Mouse (Mus musculus) hindbrain, postnatal 0 days (tissue): ENCODE results near the gene Ppfia2. TPM values are rescaled to one million over a fixed set of nuclear protein-coding genes. Genes with fewer than 3 reads are reported as not detected.

ENCODE experiments used
- ATAC-seq: fragments of 200-750 bp; cut with Nextera tagmentation; 2 replicates; pipeline ENCODE4 v1.8.0; 2017; ENCODE audit warnings: mild to moderate bottlenecking, moderate TSS enrichment, moderate library complexity
- DNase-seq: peaks from one replicate; pipeline ENCODE4 v3.0.0-alpha.2; 2015; ENCODE audit warnings: low spot score
- H3K27ac ChIP-seq: fragments of 300-500 bp; sonication (generic); 2 replicates; pipeline ENCODE4 v1.5.1; 2014; ENCODE audit warnings: mild to moderate bottlenecking
- H3K27me3 ChIP-seq: fragments of 300-500 bp; sonication (generic); 2 replicates; pipeline ENCODE4 v1.6.1; 2014; ENCODE audit warnings: low read length, mixed read lengths; ENCODE audit not compliant: insufficient read depth
- H3K36me3 ChIP-seq: fragments of 300-500 bp; sonication (generic); 2 replicates; pipeline ENCODE4 v1.6.1; 2014; ENCODE audit warnings: low read length, mixed read lengths; ENCODE audit not compliant: insufficient read depth
- H3K4me1 ChIP-seq: fragments of 300-500 bp; sonication (generic); 2 replicates; pipeline ENCODE4 v1.6.1; 2014; ENCODE audit warnings: antibody characterized with exemption, low read length, mixed read lengths; ENCODE audit not compliant: insufficient read depth
- H3K4me2 ChIP-seq: fragments of 300-500 bp; sonication (generic); 2 replicates; pipeline ENCODE4 v1.6.1; 2014; ENCODE audit warnings: low read depth, mild to moderate bottlenecking, low read length, moderate library complexity, mixed read lengths
- H3K4me3 ChIP-seq: fragments of 300-500 bp; sonication (generic); 2 replicates; pipeline ENCODE4 v1.5.1; 2014; ENCODE audit warnings: low read length
- H3K9ac ChIP-seq: fragments of 300-500 bp; sonication (generic); replicated peaks from 2 replicates; pipeline ENCODE4 v1.6.1; 2014; ENCODE audit warnings: mild to moderate bottlenecking, low read length, moderate library complexity, mixed read lengths
- H3K9me3 ChIP-seq: fragments of 300-500 bp; sonication (generic); 2 replicates; pipeline ENCODE4 v1.6.1; 2016; ENCODE audit warnings: low read length, mixed read lengths
- CTCF ChIP-seq: IDR thresholded peaks from 2 replicates; pipeline ENCODE4 v1.5.1; 2016; ENCODE audit warnings: antibody characterized with exemption, control low read depth, low read depth
- WGBS: fragments of 180-500 bp; shearing (Covaris S2); extraction: QIAGEN DNeasy Blood & Tissue Kit; methylation state at CpG from one replicate; pipeline ENCODE4 v1.1.7; 2014; 5-methylcytosine and 5-hydroxymethylcytosine counted together
- polyA plus RNA-seq: library from polyadenylated mRNA; unstranded; fragments of >200 nt; fragmentation: Nextera tagmentation; extraction: Ambion mirVana; gene quantifications from 2 replicates; pipeline ENCODE4 v1.2.1, GENCODE M21; 2015
- total RNA-seq: library from RNA; depleted of rRNA; stranded (reverse); fragments of >200 nt; gene quantifications from 2 replicates; pipeline ENCODE4 v1.2.3, GENCODE M21; 2014

The Ppfia2 gene
- total and polyA plus RNA-seq, 2 experiments from 2014 or later = 30.3 to 45.5 TPM

- TF ChIP-seq CTCF = no peak
- no peak overlapping the region for H3K4me3 ChIP-seq
- no peaks in the 10 kb centered on the region for H3K36me3 ChIP-seq
- 89% methylated on average over 3 of the region's 3 CpGs for WGBS
- no peak overlapping the region for H3K4me2 ChIP-seq
- ATAC-seq (no peak), DNase-seq (no peak)
- no peaks in the 10 kb centered on the region for H3K9me3 ChIP-seq
- no peaks in the 10 kb centered on the region for H3K4me1 ChIP-seq
- H3K9ac ChIP-seq = no peak overlapping the region
- no peaks in the 10 kb centered on the region for H3K27me3 ChIP-seq
- H3K27ac ChIP-seq = no peak overlapping the region
Observed at GRCm38 (mm10) chr10:106665221-106665620, 195.1 kb downstream of the Ppfia2 start.

DNA sequence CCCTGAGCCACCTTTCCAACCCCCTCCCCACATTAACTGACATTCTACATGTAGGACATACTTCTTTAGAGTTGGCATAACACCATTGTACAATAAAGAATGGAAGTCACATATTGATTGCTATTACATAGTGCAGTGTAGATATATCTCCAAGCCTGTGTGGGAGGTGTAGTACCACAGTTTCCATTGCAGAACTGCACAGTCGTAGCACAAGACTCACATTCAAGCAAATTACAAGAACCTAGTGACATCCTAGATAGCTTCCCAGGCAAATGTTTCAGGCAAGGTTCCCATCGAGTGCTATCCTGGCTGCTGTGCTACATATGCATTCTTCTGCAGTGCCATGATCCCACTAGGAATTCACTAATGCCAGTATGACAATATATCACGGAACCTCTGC lies 200.0 kb downstream of the Ppfia2 start:
- H3K27me3 ChIP-seq = no peaks in the 10 kb centered on the region
- H3K9ac ChIP-seq = no peak overlapping the region
- no peaks in the 10 kb centered on the region for H3K9me3 ChIP-seq
- TF ChIP-seq CTCF = no peak
- no peak for ATAC-seq
- DNase-seq = no peak
- no peak overlapping the region for H3K4me2 ChIP-seq
- WGBS = 77% methylated on average over 3 of the region's 3 CpGs
- no peaks in the 10 kb centered on the region for H3K36me3 ChIP-seq
- no peaks in the 10 kb centered on the region for H3K4me1 ChIP-seq
- no peak overlapping the region for H3K4me3 ChIP-seq
- H3K27ac ChIP-seq = no peak overlapping the region

DNA sequence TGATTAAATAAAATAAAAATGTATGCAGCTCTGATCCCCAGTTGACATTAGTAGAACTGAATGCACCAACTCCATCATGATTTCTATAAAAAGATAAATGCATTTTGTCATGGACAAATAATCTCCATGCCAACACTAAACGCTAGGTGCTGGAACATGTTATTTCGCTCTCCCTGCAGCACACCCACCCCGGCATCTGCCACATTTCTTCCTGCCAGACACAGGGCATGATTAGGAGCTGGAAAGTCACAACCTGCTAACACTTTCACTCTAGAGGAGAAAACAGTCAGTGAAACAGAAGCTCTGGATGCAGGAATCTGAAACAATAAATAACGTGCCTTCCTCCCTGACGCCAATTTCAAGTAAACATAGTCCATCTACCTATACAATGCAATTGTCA lies 211.3 kb downstream of the Ppfia2 start:
- H3K9me3 ChIP-seq = no peaks in the 10 kb centered on the region
- no peak overlapping the region for H3K4me3 ChIP-seq
- H3K36me3 ChIP-seq = no peaks in the 10 kb centered on the region
- H3K4me2 ChIP-seq = no peak overlapping the region
- peak; percentile 12; the same call in 1 of the 2 replicates for TF ChIP-seq CTCF
- ATAC-seq = no peak
- peak; percentile 19 for DNase-seq
- H3K4me1 ChIP-seq = no peaks in the 10 kb centered on the region
- whole genome bisulfite sequencing = 66% methylated on average over 5 of the region's 5 CpGs
- H3K9ac ChIP-seq = no peak overlapping the region
- H3K27ac ChIP-seq = no peak overlapping the region
- H3K27me3 ChIP-seq = no peaks in the 10 kb centered on the region

- Histone ChIP-seq H3K4me2 (no peak overlapping the region), H3K36me3 (no peaks in the 10 kb centered on the region), H3K4me3 (no peak overlapping the region), H3K9me3 (no peaks in the 10 kb centered on the region), H3K9ac (no peak overlapping the region), H3K27ac (no peak overlapping the region), H3K4me1 (no peaks in the 10 kb centered on the region), H3K27me3 (no peaks in the 10 kb centered on the region)
- WGBS = 77% methylated on average over 3 of the region's 3 CpGs
- TF ChIP-seq CTCF = no peak
- DNase-seq (no peak), ATAC-seq (no peak)
Observed at GRCm38 (mm10) chr10:106685519-106685918, 215.4 kb downstream of the Ppfia2 start.

GRCm38 (mm10) chr10:106719936-106720335 lies 249.8 kb downstream of the Ppfia2 start:
- Histone ChIP-seq H3K4me1 (no peaks in the 10 kb centered on the region), H3K9me3 (no peaks in the 10 kb centered on the region), H3K9ac (no peak overlapping the region), H3K4me2 (no peak overlapping the region), H3K27me3 (no peaks in the 10 kb centered on the region), H3K27ac (no peak overlapping the region), H3K36me3 (no peaks in the 10 kb centered on the region), H3K4me3 (no peak overlapping the region)
- no peak for TF ChIP-seq CTCF
- DNase-seq (peak; percentile 26), ATAC-seq (no peak)
- WGBS = 48% methylated on average over 2 of the region's 2 CpGs

DNA sequence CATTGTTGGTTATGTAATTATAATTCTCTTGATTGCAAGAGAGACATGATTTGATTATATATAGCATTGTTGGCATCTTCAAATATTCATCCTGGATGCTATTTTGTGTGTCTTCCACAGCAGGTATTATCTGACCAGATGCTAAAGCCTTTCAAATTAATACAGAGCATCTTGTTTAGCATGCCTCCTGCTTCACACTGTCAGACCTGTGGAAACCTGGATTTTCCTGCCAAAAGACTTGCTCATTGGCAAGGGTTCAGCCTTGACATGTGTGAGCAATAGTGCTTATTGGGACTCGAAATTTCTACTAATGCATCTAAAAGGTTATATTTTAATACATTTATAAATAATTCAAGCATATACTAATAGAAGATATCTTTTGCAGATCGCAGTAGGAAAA lies 262.1 kb downstream of the Ppfia2 start:
- Histone ChIP-seq H3K4me2 (no peak overlapping the region), H3K36me3 (no peaks in the 10 kb centered on the region), H3K9me3 (no peaks in the 10 kb centered on the region), H3K4me1 (no peaks in the 10 kb centered on the region), H3K27ac (no peak overlapping the region), H3K4me3 (no peak overlapping the region), H3K27me3 (no peaks in the 10 kb centered on the region), H3K9ac (no peak overlapping the region)
- peak; percentile 72 for DNase-seq
- TF ChIP-seq CTCF = no peak
- WGBS = 71% methylated on average over 2 of the region's 2 CpGs
- peak; percentile 73; the same call in 1 of the 2 replicates for ATAC-seq

GRCm38 (mm10) chr10:106736230-106737063 lies 266.3 kb downstream of the Ppfia2 start:
- no peak for TF ChIP-seq CTCF
- Histone ChIP-seq H3K4me2 (no peak overlapping the region), H3K36me3 (no peaks in the 10 kb centered on the region), H3K4me3 (no peak overlapping the region), H3K4me1 (no peaks in the 10 kb centered on the region), H3K27me3 (no peaks in the 10 kb centered on the region), H3K9ac (no peak overlapping the region), H3K27ac (no peak overlapping the region), H3K9me3 (no peaks in the 10 kb centered on the region)
- DNase-seq = peak; percentile 21
- no peak for ATAC-seq
- 72% methylated on average over 4 of the region's 4 CpGs for WGBS
